Mouse (Mus musculus): ENCODE data around the gene a.

The a gene

GRCm38 (mm10) chr2:155056076-155056578, 264.9 kb downstream of the a start:
- no peak for DNase-seq

- DNase-seq, result no peak
These were observed 266.2 kb downstream of the a start for GRCm38 (mm10) chr2:155057361-155057760.

- no peak for DNase-seq
These were observed 279.8 kb downstream of the a start for GRCm38 (mm10) chr2:155071027-155071426.

- DNase-seq, result no peak
These were observed 281.3 kb downstream of the a start for GRCm38 (mm10) chr2:155072353-155073145.

- no peak for DNase-seq
These were observed 282.1 kb downstream of the a start for GRCm38 (mm10) chr2:155073347-155073746.

- DNase-seq, result peak; percentile 95 to 96
These were observed 283.0 kb downstream of the a start, which contains the start of gene Ahcy for GRCm38 (mm10) chr2:155073978-155074765. TSS of gene Ahcy (minus strand) at chr2:155074497.

- no peak for DNase-seq
These were observed 283.6 kb downstream of the a start for GRCm38 (mm10) chr2:155074766-155075330.

- DNase-seq, result no peak
These were observed 284.4 kb downstream of the a start for GRCm38 (mm10) chr2:155075649-155076048.

GRCm38 (mm10) chr2:155079500-155080178, 288.4 kb downstream of the a start:
- DNase-seq, result no peak

GRCm38 (mm10) chr2:155080179-155080530, 289.0 kb downstream of the a start:
- no peak for DNase-seq

- peak; percentile 81 to 90 for DNase-seq
These were observed 289.9 kb downstream of the a start for GRCm38 (mm10) chr2:155081056-155081455.

GRCm38 (mm10) chr2:155082121-155082803, 291.1 kb downstream of the a start:
- DNase-seq, result peak; percentile 75 to 89

GRCm38 (mm10) chr2:155084546-155084945, 293.3 kb downstream of the a start:
- DNase-seq, result peak; percentile 74 to 83

- DNase-seq, result no peak
These were observed 295.1 kb downstream of the a start for GRCm38 (mm10) chr2:155086328-155086727.

- DNase-seq, result peak in 1 of 2 experiments; percentile 45
These were observed 297.1 kb downstream of the a start for GRCm38 (mm10) chr2:155088264-155088663.

GRCm38 (mm10) chr2:155090909-155091742, 299.9 kb downstream of the a start:
- peak; percentile 55 to 59 for DNase-seq

- no peak for DNase-seq
These were observed 300.5 kb downstream of the a start for GRCm38 (mm10) chr2:155091743-155092075.

GRCm38 (mm10) chr2:155093418-155093817, 302.2 kb downstream of the a start:
- no peak for DNase-seq

- DNase-seq, result peak; percentile 58 to 73
These were observed 307.6 kb downstream of the a start for GRCm38 (mm10) chr2:155098720-155099380.

- peak; percentile 77 to 81 for DNase-seq
These were observed 308.2 kb downstream of the a start for GRCm38 (mm10) chr2:155099421-155099820.

All from kidney, adult 8-10 months (tissue).